Mouse (Mus musculus): ENCODE data around the gene Hspa2.
"Not testable (repeated sequence)": the region's sequence is repeated elsewhere in the genome, so short reads cannot be mapped to it uniquely, and the experiment has no call there.

Hspa2 gene

DNA sequence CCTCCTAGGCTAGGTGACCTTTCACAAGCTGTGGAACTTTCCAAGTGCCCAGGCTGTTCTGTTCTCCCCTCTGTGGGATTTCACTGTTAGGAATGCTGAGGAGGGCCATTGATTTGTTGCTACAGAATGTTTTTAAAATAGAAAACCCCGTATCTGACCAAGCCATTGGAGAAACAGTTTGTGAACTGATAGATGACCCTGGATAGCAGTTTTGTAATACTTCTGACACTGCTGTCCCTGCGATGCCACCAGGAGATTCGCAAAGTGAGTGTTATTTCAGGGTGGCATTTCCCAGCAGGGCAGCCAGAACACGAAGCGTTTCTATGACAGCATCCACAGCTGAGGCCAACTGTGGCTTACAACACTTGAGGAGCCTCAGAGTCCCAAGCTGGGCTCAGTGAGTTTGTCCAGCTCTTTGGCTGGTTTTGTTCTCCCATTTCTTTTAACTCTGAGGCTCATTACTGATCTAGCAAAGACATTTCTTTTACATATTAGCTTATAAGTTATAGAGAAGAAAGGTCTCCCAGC is 27.0 kb downstream of the Hspa2 start:
- intact Hi-C loops (cut with DNase I) = no loop called here

DNA sequence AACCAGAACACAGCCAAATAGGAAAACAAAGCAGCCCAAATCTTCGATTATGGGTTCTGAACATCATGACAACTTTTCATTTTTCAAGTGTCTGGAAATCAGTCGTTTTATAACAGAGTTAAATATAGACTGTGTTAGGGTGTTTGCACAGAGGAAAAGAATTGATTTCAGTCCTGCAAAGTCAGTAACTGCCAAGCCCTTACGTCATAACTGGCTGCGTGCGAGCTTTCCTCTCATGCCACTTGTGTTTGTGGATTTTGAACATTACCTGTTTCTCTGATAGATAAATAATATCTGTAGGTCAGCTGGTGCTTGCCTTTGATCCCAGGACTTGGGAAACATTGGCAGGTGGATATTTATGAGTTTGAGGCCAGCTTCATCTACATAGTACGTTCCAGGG is 27.5 kb downstream of the Hspa2 start:
- intact Hi-C loops (cut with DNase I) = no loop called here

DNA sequence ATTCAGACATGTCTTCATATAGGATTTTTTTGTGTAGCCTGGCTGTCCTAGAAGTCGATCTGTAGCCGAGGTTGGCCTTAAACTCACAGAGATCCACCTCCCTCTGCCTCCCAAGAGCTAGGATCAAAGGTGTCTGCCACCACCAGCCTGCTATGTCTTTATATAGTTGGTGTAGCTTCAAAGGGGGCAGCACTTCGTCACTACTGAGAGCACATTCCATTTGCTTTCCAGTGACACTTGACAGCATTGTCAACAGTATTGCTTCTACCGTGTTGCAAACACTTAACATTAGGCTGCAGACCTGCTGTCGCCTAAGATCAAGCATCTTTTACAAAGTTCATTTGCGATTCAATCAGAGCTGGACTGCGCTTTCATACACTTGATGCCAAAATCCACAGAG is 30.1 kb downstream of the Hspa2 start:
- intact Hi-C loops (cut with DNase I) = no loop called here

DNA sequence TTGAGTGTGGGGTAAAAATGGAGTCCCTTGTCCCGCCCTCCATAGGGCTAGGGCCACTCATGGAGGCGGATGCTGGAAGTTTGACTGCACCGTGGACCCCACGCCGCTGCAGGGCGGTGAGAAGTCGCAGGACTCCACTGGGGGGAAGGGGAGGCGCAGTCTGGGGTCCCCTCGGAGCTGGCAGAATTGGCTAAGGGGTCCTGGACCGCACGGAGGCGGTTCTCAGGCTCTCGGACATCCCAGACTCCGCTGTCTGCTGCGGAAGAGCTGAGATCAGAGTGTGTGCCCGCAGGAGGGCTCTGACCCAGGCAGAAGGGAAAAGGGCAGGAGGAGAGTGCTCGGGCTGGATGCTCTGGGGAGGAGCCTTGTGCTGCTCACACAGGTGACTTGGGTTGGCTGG is 31.1 kb downstream of the Hspa2 start:
- intact Hi-C loops (cut with DNase I) = no loop called here

DNA sequence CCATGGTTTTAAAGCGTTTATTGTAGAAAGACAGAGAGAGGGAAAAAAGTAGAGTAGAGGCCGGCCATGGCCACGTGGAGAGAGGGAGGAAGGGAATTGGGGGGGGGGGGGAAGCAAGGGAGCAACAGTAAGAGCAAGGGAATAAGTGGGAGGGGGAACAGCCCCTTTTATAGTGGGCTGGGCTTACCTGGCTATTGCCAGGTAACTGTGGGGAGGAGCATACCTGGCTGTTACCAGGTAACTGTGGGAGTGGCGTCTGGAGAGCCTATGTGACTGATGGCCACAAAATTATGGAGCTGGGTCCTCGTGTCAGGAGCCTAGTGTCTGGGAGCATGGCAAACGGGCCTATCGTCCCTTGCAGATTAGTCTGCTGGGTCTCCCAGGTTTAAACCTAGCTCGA is 31.6 kb downstream of the Hspa2 start:
- intact Hi-C loops (cut with DNase I) = no loop called here

DNA sequence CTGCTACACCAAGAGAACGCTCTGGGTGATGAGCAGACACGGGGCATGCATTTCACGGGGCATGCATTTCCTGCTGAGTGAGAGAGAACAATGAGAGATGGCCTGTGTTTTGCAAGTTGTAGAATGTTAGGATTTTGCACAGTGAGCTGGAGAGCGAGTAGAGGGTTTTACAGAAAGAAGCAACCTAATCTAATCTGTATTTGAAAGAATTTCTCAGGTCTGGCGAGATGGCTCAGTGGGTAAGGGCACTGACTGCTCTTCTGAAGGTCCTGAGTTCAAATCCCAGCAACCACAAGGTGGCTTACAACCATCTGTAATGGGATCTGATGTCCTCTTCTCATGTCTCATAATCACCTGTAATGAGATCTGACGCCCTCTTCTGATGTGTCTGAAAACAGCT is 39.5 kb downstream of the Hspa2 start:
- intact Hi-C loops (cut with DNase I) = not testable (repeated sequence)

DNA sequence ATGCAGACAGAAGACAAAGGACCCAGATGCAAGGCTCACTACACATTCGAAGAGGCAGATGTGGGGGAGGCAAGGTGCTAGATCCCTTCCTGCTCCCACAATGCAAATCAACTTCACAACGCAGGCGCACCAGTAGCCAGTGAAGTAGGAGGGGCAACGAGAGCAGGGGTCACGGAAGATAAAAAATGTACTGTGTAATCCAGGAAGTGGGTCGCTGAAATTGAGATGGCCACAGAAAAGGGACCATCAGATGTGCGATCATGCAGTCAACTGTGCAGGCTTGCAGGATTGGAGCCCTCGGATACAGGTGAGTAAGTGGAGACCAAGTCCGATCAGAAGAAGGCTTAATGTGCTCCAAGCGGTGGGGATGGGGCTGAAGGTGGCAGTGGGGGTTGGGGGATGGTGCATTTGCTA is 40.4 kb downstream of the Hspa2 start:
- intact Hi-C loops (cut with DNase I) = no loop called here

DNA sequence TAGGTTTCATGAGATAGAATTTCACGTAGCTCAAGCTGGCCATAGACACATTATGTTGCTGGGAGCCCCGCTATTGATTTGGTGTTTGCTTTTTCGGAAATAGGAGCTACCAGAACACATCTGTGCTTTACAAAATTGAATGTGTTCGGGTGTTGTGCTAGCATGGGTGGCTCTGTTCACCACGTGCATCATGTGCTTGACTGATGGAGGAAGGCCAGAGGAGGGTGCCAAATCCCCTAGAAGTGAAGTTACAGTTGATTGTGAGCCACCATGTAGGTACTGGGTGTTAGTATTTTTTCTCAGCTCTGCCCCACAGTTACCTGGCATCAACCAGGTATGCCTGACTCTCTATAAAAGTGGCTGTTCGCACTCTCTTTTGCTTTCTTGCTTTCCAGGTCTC is 40.9 kb downstream of the Hspa2 start:
- intact Hi-C loops (cut with DNase I) = no loop called here

DNA sequence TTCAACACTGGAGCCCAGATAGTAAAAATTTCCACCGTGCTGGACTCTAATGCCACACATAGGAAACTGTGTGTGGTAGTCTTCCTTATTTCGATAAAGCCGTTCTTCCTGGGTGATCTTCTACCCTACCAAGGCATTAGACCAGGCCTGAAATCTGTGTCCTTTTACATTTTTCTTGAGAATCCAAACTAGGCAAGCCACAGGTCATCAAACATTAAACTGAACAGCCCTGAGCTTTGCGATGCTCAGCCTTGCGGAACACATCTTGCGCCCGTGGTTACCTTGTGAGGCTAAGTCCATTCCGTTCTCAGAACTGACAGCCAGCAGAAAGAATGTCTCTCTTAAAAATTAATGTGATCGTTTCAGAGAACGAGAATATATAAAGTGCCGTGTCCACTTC is 42.2 kb downstream of the Hspa2 start:
- intact Hi-C loops (cut with DNase I) = no loop called here

DNA sequence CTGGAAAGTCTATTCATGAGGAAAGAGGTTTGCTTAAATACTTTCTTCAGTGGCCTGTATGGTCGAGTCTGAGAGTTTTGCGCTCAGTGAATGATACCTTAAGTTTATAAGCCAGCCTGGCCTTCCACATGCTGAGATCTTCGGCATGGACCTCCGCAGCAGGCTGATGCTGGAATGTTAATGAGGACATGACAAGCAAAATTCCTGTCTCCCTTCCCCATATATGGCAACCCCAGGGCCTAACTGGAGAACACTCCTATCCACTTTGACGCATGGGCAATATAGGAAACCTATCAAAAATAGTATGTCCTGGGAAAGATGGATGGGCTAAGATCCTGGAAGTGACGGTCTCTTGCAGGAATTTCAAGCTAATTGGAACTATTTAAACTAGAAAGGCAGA is 44.2 kb downstream of the Hspa2 start:
- intact Hi-C loops (cut with DNase I) = no loop called here

DNA sequence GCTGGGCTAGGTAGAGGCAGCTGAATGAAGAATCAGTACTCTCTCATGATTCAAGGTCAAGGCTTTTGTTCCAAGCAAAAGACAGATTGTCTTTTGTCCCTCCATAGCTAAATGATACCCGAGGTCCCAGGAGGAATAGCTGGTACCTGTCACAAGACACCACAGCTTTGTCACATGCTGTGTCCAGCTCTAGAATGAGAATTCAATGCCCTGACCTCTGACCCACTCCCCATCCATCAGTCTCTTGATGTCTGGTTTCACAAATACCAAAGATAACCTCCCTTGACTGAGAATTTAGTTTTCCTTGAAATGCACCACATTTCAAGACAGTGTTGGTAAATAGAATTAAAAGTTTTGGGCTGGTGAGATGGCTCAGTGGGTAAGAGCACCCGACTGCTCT is 48.2 kb downstream of the Hspa2 start:
- intact Hi-C loops (cut with DNase I) = loop anchor here (1.0 kb wide), 1 partner anchor 28 kb away; no protein-coding TSS in a partner anchor

All from adrenal gland (tissue).